Mouse (Mus musculus) ovary, adult 18-20 months (tissue): ENCODE measurements at regions not wholly inside any gene's neighbourhood (a gene's known extent, or its start where the extent isn't known, plus 50 kb on each side); places are given as distances from the start of the nearest gene placed in this dataset.

Experiments
- DNase-seq: peaks from one replicate; pipeline ENCODE4 v3.0.0; 2022; ENCODE audit warnings: low spot score, mixed read lengths

- no peak for DNase-seq
Measured at GRCm38 (mm10) chr15:62189565-62190181, 1266.9 kb upstream of the A1bg start.

- no peak for DNase-seq
Measured at GRCm38 (mm10) chr15:62186548-62186947, 1263.7 kb upstream of the A1bg start.

- no peak for DNase-seq
Measured at GRCm38 (mm10) chr15:62183803-62184202, 1261.0 kb upstream of the A1bg start.

GRCm38 (mm10) chr15:62181454-62181910, 1258.7 kb upstream of the A1bg start:
- no peak for DNase-seq

- DNase-seq: no peak
Measured at GRCm38 (mm10) chr15:62180718-62181117, 1257.9 kb upstream of the A1bg start.

- DNase-seq: no peak
Measured at GRCm38 (mm10) chr15:62179801-62180200, 1257.0 kb upstream of the A1bg start.

- DNase-seq: no peak
Measured at GRCm38 (mm10) chr15:62178568-62178967, 1255.8 kb upstream of the A1bg start.

- no peak for DNase-seq
Measured at GRCm38 (mm10) chr15:62177768-62178410, 1255.1 kb upstream of the A1bg start.

- no peak for DNase-seq
Measured at GRCm38 (mm10) chr15:62176076-62176475, 1253.3 kb upstream of the A1bg start.

GRCm38 (mm10) chr15:62173633-62174543, 1251.1 kb upstream of the A1bg start:
- DNase-seq: no peak

GRCm38 (mm10) chr15:62171632-62172031, 1248.8 kb upstream of the A1bg start:
- no peak for DNase-seq

GRCm38 (mm10) chr15:62171167-62171566, 1248.4 kb upstream of the A1bg start:
- no peak for DNase-seq

- DNase-seq: no peak
Measured at GRCm38 (mm10) chr15:62170337-62170736, 1247.5 kb upstream of the A1bg start.

- DNase-seq: no peak
Measured at GRCm38 (mm10) chr15:62169591-62170019, 1246.8 kb upstream of the A1bg start.

GRCm38 (mm10) chr15:62168958-62169590, 1246.3 kb upstream of the A1bg start:
- DNase-seq: no peak

- DNase-seq: no peak
Measured at GRCm38 (mm10) chr15:62168522-62168921, 1245.7 kb upstream of the A1bg start.

- no peak for DNase-seq
Measured at GRCm38 (mm10) chr15:62166786-62167185, 1244.0 kb upstream of the A1bg start.

- DNase-seq: no peak
Measured at GRCm38 (mm10) chr15:62165826-62166500, 1243.2 kb upstream of the A1bg start.

- no peak for DNase-seq
Measured at GRCm38 (mm10) chr15:62164766-62165410, 1242.1 kb upstream of the A1bg start.

- DNase-seq: no peak
Measured at GRCm38 (mm10) chr15:62163203-62163602, 1240.4 kb upstream of the A1bg start.

GRCm38 (mm10) chr15:62162648-62163194, 1239.9 kb upstream of the A1bg start:
- DNase-seq: no peak
